Mouse (Mus musculus) megakaryocyte-erythroid progenitor cell, adult 5 weeks (primary cell): ENCODE measurements around the gene Sdha. TPM values are rescaled to one million over a fixed set of nuclear protein-coding genes. Genes with fewer than 3 reads are reported as not detected.

Experiments used
- polyA plus RNA-seq: library from polyadenylated mRNA; stranded (reverse); fragments of >175 nt; gene quantifications from 2 replicates; pipeline ENCODE4 v1.2.3, GENCODE M21; 2012

Sdha gene
- 54.2 and 57.2 TPM in 2 replicates for polyA plus RNA-seq

DNA sequence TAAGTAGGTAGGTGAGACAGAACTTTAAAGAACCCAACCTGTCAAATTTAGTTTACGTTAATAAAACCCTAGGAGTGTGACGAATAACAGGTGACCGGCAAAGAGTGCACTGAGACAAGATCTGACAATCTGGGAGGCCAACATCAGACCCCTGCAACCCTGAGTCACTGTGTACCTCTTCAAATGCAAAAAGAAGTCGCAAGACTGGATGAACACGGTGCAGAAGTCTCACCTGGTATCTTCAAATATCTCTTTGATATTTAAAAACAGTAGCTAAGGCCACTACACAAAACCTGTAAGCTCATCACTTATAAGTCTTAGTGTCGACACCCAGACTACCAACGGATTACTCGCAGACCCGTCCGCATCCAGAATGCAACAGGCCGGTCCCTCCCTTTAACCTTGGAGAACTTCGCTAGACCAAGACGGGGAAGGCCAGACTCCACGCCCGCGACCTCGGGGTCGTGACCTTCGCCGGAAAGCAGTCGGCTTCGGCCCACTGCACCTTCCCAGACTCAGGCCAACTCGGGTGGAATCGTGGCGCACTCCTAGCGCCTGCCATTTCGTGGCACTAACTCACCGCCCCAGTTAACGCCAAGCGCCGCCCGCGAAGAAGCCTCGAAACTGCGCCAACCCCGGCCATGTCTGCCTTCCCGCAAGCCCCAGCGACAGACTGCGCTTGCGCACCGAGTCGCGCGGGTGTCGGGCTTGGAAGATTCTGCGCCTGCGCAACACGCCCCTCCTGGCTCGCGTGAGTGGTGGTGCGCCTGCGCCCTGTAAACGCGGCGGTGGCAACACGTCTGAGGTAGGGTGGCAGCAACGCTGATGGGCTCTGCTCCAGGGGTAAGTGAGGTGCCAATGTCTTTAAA lies at the start of gene Sdha, which contains the start of gene Ccdc127:
Sdha (minus strand) TSS at position 715 of the 869 bp plus-strand sequence.
Ccdc127 (plus strand) TSS at position 744 of the 869 bp plus-strand sequence.

DNA sequence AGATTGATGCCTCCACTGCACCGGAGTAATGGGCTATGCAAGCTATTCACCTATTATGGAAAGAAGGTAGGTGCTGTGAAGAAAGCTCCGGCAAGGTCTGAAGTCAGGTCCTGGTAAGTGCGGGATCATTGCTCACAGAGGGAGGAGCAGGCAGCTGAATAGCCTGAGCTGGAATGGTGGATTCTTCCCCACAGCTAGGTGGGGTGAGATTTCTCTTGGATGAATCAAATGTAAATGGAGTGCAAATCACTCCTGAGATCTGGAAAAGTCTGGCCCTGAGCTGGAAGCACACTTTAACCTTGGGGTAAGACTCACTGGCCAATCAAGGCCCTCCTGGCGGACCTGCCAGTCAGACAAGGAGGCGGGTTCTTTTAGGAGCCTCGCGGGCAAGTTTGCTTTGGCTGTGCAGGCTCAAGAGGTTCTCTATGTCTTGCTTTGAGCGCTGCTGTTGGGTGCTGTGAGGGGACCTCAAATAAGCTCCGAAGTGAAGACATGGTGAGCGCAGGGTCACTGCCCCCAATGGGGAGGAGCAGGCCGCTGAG lies 49.3 kb upstream of the Sdha start, which contains the start of gene Ftl1-ps1:
Ftl1-ps1 (plus strand) TSS at position 397 of the 542 bp plus-strand sequence.

GRCm38 (mm10) chr13:74390371-74390990 lies 40.4 kb upstream of the Sdha start, which contains the start of gene Zfp72:
Gene Zfp72, minus strand, starts transcription at chr13:74390836.

DNA sequence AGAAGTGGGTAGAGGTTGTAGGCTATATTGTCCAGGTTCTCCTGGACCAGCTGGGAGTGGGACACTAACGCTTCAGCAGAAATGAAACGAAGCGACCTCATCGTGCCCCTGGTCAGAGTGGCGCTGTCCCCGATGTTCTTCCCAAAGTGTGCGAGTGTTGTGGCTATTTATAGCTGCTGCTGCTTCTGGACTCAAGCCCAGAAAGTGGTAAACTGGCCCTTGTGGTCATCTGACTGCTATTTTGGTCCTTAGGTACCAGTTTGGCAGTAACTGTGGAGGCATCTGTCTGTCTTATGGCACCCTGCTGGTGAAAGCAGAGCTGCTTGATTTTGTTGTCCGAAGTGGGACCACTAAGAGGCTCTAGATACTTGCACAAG lies 13.8 kb upstream of the Sdha start, which contains the start of gene Lrrc14b:
Lrrc14b (minus strand) TSS at position 147 of the 377 bp plus-strand sequence.

GRCm38 (mm10) chr13:74317170-74317849 lies 32.8 kb downstream of the Sdha start, which contains the start of gene Pdcd6:
Gene Pdcd6, minus strand, starts transcription at chr13:74317580.

DNA sequence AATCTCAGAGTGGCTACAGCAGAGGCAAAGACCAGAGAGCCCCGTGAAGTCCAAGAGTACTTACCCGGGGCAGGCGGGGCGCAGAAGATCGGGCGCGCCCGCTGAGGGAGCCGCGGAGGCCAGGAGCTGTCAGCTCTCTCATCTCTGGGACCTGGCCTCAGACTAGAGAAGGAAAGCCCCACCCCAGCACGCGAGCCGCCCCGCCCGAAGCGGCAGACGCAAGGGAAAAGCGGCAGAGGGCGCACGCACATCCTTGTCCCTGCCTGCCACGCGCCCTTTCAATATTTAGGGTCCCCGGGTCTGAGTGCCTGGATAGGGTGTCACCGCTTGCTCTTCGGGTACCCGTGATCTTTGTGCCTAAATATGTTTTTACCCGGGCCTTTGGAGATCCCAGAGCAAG lies 57.9 kb downstream of the Sdha start, which contains the start of gene Ahrr:
Ahrr (minus strand) TSS at position 165 of the 400 bp plus-strand sequence.

Other genes with a start within 250 kb of the Sdha start
- not detected in 2 replicates for gene Slc9a3, start 228.8 kb downstream of the Sdha start, polyA plus RNA-seq
- 16.9 and 17.6 TPM in 2 replicates for gene Exoc3, start 141.5 kb downstream of the Sdha start, polyA plus RNA-seq
- gene Ahrr, start 57.9 kb downstream of the Sdha start, polyA plus RNA-seq = 0.05 TPM in 1 of 2 replicates, not detected in the other
- gene Pdcd6, start 32.7 kb downstream of the Sdha start, polyA plus RNA-seq = 31.7 and 39.9 TPM in 2 replicates
- gene Ccdc127, start within 50 bp of the Sdha start, polyA plus RNA-seq = 0.49 and 0.75 TPM in 2 replicates
- gene Lrrc14b, start 13.7 kb upstream of the Sdha start, polyA plus RNA-seq = 0.03 TPM in 1 of 2 replicates, not detected in the other
- 0.09 TPM in 1 of 2 replicates, not detected in the other for gene Zfp72, start 40.6 kb upstream of the Sdha start, polyA plus RNA-seq
- 10.8 and 15.7 TPM in 2 replicates for gene Ftl1-ps1, start 49.4 kb upstream of the Sdha start, polyA plus RNA-seq
- 0.52 and 0.54 TPM in 2 replicates for gene Zfp825, start 143.7 kb upstream of the Sdha start, polyA plus RNA-seq